Mouse (Mus musculus) embryonic facial prominence, embryonic 11.5 days (tissue): Measurements from ENCODE around the gene Narfl. TPM values are rescaled to one million over a fixed set of nuclear protein-coding genes. Genes with fewer than 3 reads are reported as not detected.
"Not testable (repeated sequence)": the region's sequence is repeated elsewhere in the genome, so short reads cannot be mapped to it uniquely, and the experiment has no call there.

Experiments used
- ATAC-seq: fragments of 200-750 bp; cut with Nextera tagmentation; replicated peaks from 2 replicates; pipeline ENCODE4 v1.8.0; 2017; ENCODE audit warnings: low read depth; ENCODE audit not compliant: insufficient number of reproducible peaks, low FRiP score, low TSS enrichment
- DNase-seq: peaks from one replicate; pipeline ENCODE4 v3.0.0-alpha.2; 2015; ENCODE audit warnings: low spot score
- H3K27ac ChIP-seq: fragments of 300-500 bp; sonication (generic); replicated peaks from 2 replicates; pipeline ENCODE4 v1.5.1; 2014; ENCODE audit warnings: mild to moderate bottlenecking, low read depth, low read length, control low read depth
- H3K27me3 ChIP-seq: fragments of 300-500 bp; sonication (generic); 2 replicates; pipeline ENCODE4 v1.6.1; 2014; ENCODE audit warnings: mild to moderate bottlenecking, low read length, moderate library complexity, mixed read lengths; ENCODE audit not compliant: control insufficient read depth, insufficient read depth
- H3K36me3 ChIP-seq: fragments of 300-500 bp; sonication (generic); replicated peaks from 2 replicates; pipeline ENCODE4 v1.6.1; 2014; ENCODE audit warnings: low read depth, mild to moderate bottlenecking, low read length, moderate library complexity, mixed read lengths; ENCODE audit not compliant: control insufficient read depth, insufficient read depth
- H3K4me1 ChIP-seq: fragments of 300-500 bp; sonication (generic); 2 replicates; pipeline ENCODE4 v1.6.1; 2014; ENCODE audit warnings: low read length, mixed read lengths; ENCODE audit not compliant: control insufficient read depth, insufficient read depth
- H3K4me2 ChIP-seq: fragments of 300-500 bp; sonication (generic); 2 replicates; pipeline ENCODE4 v1.6.1; 2014; ENCODE audit warnings: low read depth, mild to moderate bottlenecking, control low read depth, low read length, moderate library complexity
- H3K4me3 ChIP-seq: fragments of 300-500 bp; sonication (generic); 2 replicates; pipeline ENCODE4 v1.5.1; 2014; ENCODE audit warnings: low read depth, low read length, control low read depth
- H3K9ac ChIP-seq: fragments of 300-500 bp; sonication (generic); replicated peaks from 2 replicates; pipeline ENCODE4 v1.6.1; 2014; ENCODE audit warnings: mild to moderate bottlenecking, control low read depth, low read length
- H3K9me3 ChIP-seq: fragments of 300-500 bp; sonication (generic); replicated peaks from 2 replicates; pipeline ENCODE4 v1.6.1; 2016; ENCODE audit warnings: mild to moderate bottlenecking, low read length, inconsistent platforms, mixed read lengths; ENCODE audit not compliant: control insufficient read depth
- WGBS: fragments of 180-500 bp; shearing (Covaris S2); extraction: QIAGEN DNeasy Blood & Tissue Kit; methylation state at CpG from one replicate; pipeline ENCODE4 v1.1.7; 2014; 5-methylcytosine and 5-hydroxymethylcytosine counted together
- polyA plus RNA-seq: library from polyadenylated mRNA; unstranded; fragments of >200 nt; fragmentation: Nextera tagmentation; extraction: Ambion mirVana; gene quantifications from 2 replicates; pipeline ENCODE4 v1.2.1, GENCODE M21; 2014

Narfl gene
- polyA plus RNA-seq, 1 experiment from 2014 or later = 23.8 TPM

DNA sequence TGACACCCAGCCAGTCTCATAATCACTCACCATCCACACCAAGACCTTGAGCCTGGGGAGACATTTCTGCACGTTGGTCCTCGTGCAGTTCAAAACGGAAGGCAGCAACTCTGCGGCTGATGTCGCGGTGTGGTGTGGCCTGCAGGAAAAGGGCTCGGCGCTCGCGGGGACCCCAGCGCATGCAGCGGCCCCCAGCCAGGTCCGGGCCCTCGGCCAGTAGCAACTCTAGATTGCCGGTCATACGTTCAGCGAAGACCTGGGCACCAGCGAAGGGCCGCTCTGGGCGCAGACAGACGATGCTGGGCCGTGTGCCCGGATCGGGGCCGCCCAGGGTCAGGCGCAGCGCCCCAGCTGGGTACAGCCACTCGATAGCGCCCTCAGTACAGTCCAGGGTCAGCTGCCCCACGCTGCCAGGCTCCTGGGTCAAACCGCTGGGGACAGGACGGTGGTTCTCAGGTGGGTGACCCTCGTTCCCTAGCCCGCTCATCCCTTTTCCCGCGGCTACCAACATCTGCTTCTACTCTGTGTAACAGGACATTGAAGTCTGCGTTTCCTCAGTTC lies 22.7 kb downstream of the Narfl start:
- Histone ChIP-seq H3K36me3 (no peaks in the 10 kb centered on the region), H3K27me3 (no peaks in the 10 kb centered on the region), H3K9ac (peak overlapping the region; percentile 81), H3K4me3 (peak overlapping the region; percentile 80), H3K4me2 (peak overlapping the region; percentile 97), H3K4me1 (peaks cover 7% of the 10 kb centered on the region), H3K27ac (peak overlapping the region; percentile 68), H3K9me3 (no peaks in the 10 kb centered on the region)
- under 1% methylated on average over 36 of the region's 37 CpGs for WGBS
- DNase-seq = no peak
- ATAC-seq = no peak; the same call in 1 of the 2 replicates

DNA sequence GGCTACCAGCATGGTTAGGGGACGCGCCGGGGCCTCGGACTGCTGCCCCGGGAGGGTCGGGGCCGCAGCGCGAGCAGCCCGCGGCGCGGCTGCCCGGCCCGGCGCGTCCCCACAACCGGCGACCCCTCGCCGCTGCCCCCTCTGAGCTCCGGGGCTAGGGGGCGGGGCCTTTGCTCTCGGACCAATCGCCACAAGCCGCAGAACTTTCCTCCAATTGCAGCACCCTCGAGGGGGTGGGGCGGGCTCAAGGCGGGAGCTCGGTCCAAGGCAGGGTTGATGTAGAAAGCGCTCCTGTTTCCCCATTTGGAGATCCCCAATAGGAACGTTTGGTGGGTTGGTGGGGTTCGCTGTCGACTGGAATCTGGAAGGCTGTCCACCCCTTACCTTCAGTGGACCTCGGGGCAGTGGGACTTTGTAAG lies 23.4 kb downstream of the Narfl start, which contains the start of gene Metrn:
Metrn (minus strand) TSS at position 186 of the 419 bp plus-strand sequence.
- DNase-seq = peak; percentile 95
- H3K4me2 ChIP-seq = peak within 1 kb of the TSS; percentile 97
- peak within 1 kb of the TSS; percentile 81 for H3K9ac ChIP-seq
- WGBS = under 1% methylated on average over 35 of the region's 35 CpGs
- no peaks in the 10 kb centered on the region for H3K27me3 ChIP-seq
- no peaks in the 10 kb centered on the region for H3K9me3 ChIP-seq
- peak within 1 kb of the TSS; percentile 80 for H3K4me3 ChIP-seq
- H3K36me3 ChIP-seq = no peaks in the 10 kb centered on the region
- H3K27ac ChIP-seq = peak within 1 kb of the TSS; percentile 68
- peak; percentile 61 for ATAC-seq
- peaks cover 7% of the 10 kb centered on the region for H3K4me1 ChIP-seq

DNA sequence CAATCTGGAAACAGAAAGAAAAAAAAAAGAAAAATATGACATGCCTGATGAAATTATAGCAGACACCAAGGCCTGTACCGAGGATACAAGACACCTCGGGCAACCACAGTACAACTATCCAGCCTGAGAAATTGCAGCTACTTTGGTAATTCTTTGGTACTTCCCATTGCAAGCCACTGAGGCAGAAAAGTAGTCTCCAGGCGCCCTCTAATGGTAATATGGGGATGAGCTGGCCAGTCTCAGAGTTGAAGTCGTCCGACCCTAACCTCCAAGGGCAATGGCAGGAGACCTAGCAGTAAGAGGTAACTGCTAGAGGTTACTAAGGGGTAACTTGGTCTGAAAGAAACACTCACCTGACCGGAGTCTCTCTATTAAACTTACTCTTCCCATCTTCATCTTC lies 27.5 kb downstream of the Narfl start:
- DNase-seq = peak; percentile 85
- H3K9me3 ChIP-seq = no peaks in the 10 kb centered on the region
- ATAC-seq = no peak
- no peak overlapping the region for H3K9ac ChIP-seq
- no peak overlapping the region for H3K27ac ChIP-seq
- no peaks in the 10 kb centered on the region for H3K27me3 ChIP-seq
- no peak overlapping the region for H3K4me3 ChIP-seq
- no peaks in the 10 kb centered on the region; the same call in 1 of the 2 replicates for H3K4me1 ChIP-seq
- WGBS = 6% methylated on average over 6 of the region's 6 CpGs
- H3K36me3 ChIP-seq = no peaks in the 10 kb centered on the region
- H3K4me2 ChIP-seq = no peak overlapping the region

DNA sequence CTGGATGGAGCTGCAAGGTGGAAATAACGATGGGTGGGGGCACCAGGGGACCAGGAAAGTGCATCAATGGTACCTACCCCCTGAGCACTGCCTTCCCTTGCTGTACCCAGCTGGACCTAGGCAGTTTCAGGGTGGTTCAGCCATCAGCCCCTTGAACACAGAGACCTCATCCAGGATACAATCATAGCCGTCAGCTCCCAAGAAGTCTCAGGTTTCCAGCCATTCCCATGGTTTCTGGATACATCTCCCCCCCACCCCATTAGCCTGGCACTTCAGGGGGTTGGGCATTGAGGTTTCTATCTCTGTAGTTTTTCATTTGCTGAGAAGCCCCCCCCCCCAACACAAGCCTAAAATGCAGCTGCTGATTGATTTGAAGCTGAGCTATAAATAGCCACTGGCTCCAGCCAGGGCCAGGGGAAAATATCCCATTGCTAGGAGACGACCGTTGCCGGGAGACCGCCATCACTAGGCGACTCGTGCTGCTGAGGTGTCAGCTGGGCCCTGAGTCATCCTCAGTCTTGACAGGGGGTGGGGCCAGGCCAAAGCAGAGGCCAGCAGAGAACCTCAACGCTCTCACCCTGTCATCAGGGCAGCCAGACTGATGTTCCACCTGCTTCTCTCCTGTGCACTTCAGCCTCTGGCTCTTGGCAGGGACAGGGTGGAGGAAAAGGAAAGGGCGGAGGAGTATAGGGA lies 29.4 kb downstream of the Narfl start:
- WGBS = 6% methylated on average over 10 of the region's 10 CpGs
- H3K9me3 ChIP-seq = no peaks in the 10 kb centered on the region
- DNase-seq (peak; percentile 51), ATAC-seq (peak; percentile 79)
- no peaks in the 10 kb centered on the region for H3K36me3 ChIP-seq
- no peaks in the 10 kb centered on the region for H3K4me1 ChIP-seq
- H3K27ac ChIP-seq = no peak overlapping the region; the same call in 1 of the 2 replicates
- no peak overlapping the region for H3K9ac ChIP-seq
- peak overlapping the region; percentile 16; the same call in 1 of the 2 replicates for H3K4me2 ChIP-seq
- H3K4me3 ChIP-seq = no peak overlapping the region
- peaks cover under 1% of the 10 kb centered on the region for H3K27me3 ChIP-seq

DNA sequence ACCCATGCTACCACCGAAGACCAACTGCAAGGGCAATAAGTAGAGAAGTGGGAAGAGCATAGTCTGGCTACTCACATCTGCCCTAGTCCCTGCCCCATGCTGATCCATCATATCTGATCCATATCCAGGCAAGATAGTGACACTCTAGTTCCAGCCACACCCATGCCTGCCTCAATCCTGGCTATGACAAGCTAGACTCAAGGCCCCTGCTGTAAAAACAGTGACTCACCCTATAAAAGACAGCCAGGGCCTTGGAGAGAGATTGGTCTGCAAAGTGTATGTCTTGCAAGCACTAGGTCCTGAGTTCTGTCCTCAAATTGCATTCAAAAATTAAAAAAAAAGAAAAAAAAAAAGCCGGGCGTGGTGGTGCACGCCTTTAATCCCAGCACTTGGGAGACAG lies 32.9 kb downstream of the Narfl start:
- peaks cover 14% of the 10 kb centered on the region for H3K27me3 ChIP-seq
- no peaks in the 10 kb centered on the region for H3K9me3 ChIP-seq
- no peaks in the 10 kb centered on the region for H3K36me3 ChIP-seq
- H3K4me3 ChIP-seq = no peak overlapping the region
- no peak overlapping the region for H3K4me2 ChIP-seq
- ATAC-seq (no peak), DNase-seq (no peak)
- no peaks in the 10 kb centered on the region; the same call in 1 of the 2 replicates for H3K4me1 ChIP-seq
- H3K9ac ChIP-seq = no peak overlapping the region
- 81% methylated on average over 4 of the region's 4 CpGs for WGBS
- no peak overlapping the region for H3K27ac ChIP-seq

DNA sequence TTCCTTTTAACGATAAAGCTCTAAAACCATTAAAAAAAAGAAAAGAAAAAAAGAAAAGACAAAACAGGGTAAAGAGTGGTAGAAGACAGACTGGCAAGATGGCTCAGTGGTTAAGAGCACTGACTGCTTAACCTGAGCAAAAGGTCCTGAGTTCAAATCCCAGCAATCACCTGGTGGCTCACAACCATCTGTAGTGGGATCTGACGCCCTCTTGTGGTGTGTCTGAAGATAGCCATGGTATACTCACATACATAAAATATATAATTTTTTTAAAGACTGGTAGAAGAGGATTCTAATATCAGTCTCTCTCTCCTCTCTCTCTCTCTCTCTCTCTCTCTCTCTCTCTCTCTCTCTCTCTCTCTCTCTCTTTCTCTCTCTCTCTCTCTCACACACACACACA lies 33.9 kb downstream of the Narfl start:
- not testable (repeated sequence) for H3K4me1 ChIP-seq, H3K9ac ChIP-seq, H3K27ac ChIP-seq, H3K36me3 ChIP-seq, ATAC-seq, H3K9me3 ChIP-seq, H3K4me2 ChIP-seq, DNase-seq, H3K4me3 ChIP-seq
- peaks cover 14% of the 10 kb centered on the region for H3K27me3 ChIP-seq
- whole genome bisulfite sequencing = 56% methylated on average over 2 of the region's 2 CpGs

DNA sequence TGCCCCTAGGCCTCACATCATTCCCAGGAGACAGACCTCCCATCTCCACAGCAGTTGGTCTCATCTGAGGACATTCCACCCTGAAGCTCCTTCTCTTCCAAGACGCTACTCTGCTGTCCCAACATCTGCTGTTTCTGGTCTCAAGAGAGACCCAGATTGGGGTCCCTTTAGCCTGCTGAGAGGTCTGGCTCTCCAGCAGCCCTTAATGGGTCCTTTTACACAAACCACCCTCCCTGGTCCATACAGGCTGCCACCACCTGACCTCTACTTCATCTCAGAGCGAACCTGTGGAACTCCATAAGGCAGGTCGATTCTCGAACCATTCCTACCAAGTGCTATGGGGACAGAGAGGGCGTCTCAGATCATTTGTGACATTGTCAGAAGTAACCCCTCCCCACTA lies 34.5 kb downstream of the Narfl start:
- H3K9ac ChIP-seq = no peak overlapping the region
- WGBS = 36% methylated on average over 5 of the region's 5 CpGs
- H3K4me3 ChIP-seq = no peak overlapping the region
- H3K4me2 ChIP-seq = peak overlapping the region; percentile 97; the same call in 1 of the 2 replicates
- no peaks in the 10 kb centered on the region for H3K36me3 ChIP-seq
- DNase-seq (no peak), ATAC-seq (no peak)
- no peaks in the 10 kb centered on the region for H3K9me3 ChIP-seq
- 0 out of 2 replicates have a peak overlapping the region, but pooled peaks have one; percentile 41 for H3K27ac ChIP-seq
- no peaks in the 10 kb centered on the region; the same call in 1 of the 2 replicates for H3K4me1 ChIP-seq
- peaks cover 14% of the 10 kb centered on the region for H3K27me3 ChIP-seq
